Mouse (Mus musculus) hindbrain, embryonic 13.5 days (tissue): ENCODE data around the gene Aoc1. TPM values are rescaled to one million over a fixed set of nuclear protein-coding genes. Genes with fewer than 3 reads are reported as not detected.

Experiments used
- ATAC-seq: fragments of 200-750 bp; cut with Nextera tagmentation; 2 replicates; pipeline ENCODE4 v1.8.0; 2017; ENCODE audit warnings: moderate TSS enrichment; ENCODE audit not compliant: low FRiP score
- H3K27ac ChIP-seq: fragments of 300-500 bp; sonication (generic); 2 replicates; pipeline ENCODE4 v1.5.1; 2015; ENCODE audit warnings: inconsistent platforms, mild to moderate bottlenecking, moderate library complexity
- H3K27me3 ChIP-seq: fragments of 300-500 bp; sonication (generic); 2 replicates; pipeline ENCODE4 v1.6.1; 2015; ENCODE audit warnings: mild to moderate bottlenecking, inconsistent platforms
- H3K36me3 ChIP-seq: fragments of 300-500 bp; sonication (generic); 2 replicates; pipeline ENCODE4 v1.6.1; 2015; ENCODE audit warnings: mild to moderate bottlenecking, inconsistent platforms
- H3K4me1 ChIP-seq: fragments of 300-500 bp; sonication (generic); replicated peaks from 2 replicates; pipeline ENCODE4 v1.6.1; 2015; ENCODE audit warnings: inconsistent platforms
- H3K4me2 ChIP-seq: fragments of 300-500 bp; sonication (generic); 2 replicates; pipeline ENCODE4 v1.6.1; 2015; ENCODE audit warnings: inconsistent platforms, mild to moderate bottlenecking, moderate library complexity
- H3K4me3 ChIP-seq: fragments of 300-500 bp; sonication (generic); 2 replicates; pipeline ENCODE4 v1.5.1; 2015; ENCODE audit warnings: mild to moderate bottlenecking, inconsistent platforms
- H3K9ac ChIP-seq: fragments of 300-500 bp; sonication (generic); 2 replicates; pipeline ENCODE4 v1.6.1; 2015; ENCODE audit warnings: mild to moderate bottlenecking, inconsistent platforms
- H3K9me3 ChIP-seq: fragments of 300-500 bp; sonication (generic); 2 replicates; pipeline ENCODE4 v1.6.1; 2016; ENCODE audit warnings: inconsistent platforms
- WGBS: fragments of 180-500 bp; shearing (Covaris S2); methylation state at CpG from one replicate; pipeline ENCODE4 v1.1.7; 2015; 5-methylcytosine and 5-hydroxymethylcytosine counted together
- polyA plus RNA-seq: library from polyadenylated mRNA; unstranded; fragments of >200 nt; fragmentation: Nextera tagmentation; extraction: Ambion mirVana; gene quantifications from 2 replicates; pipeline ENCODE4 v1.2.1, GENCODE M21; 2015

Aoc1 gene
- polyA plus RNA-seq, 1 experiment from 2014 or later = not detected

DNA sequence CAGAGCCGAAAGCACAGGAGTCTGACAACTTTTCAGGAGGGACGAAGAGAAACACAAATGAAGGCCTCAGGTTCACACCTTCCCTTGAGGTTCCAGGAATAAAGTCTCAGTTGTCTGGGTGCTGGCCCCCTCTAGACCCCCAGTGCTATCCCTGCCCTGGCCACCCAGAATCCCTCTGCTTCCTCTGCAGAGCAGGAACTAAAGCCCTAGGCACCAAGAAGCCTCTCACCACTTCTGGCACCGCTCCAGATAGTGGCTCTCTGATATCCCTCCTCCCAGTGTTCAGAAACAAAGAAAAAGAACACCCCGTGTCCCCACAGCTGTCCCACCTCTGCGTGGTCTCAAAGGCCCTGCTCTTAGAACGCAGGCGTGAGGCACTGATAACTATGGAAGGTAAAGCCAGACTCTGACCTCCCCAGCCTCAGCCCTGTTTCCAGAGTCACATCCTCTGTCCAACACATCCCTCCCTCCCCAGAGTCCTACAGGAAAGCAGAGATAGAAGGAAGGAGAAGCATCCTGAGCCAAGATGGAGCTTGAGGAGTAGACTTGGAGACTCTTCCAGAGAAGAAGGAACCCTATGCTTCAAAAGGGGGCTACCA lies 32.2 kb upstream of the Aoc1 start, which contains the start of gene Tmem176a:
Gene Tmem176a, plus strand, starts transcription at position 549 of the 599 bp plus-strand sequence.
- WGBS = 36% methylated on average over 7 of the region's 7 CpGs
- peak within 1 kb of the TSS; percentile 85 for H3K27ac ChIP-seq
- peak within 1 kb of the TSS; percentile 59 for H3K4me2 ChIP-seq
- no peaks in the 10 kb centered on the region for H3K9me3 ChIP-seq
- peak within 1 kb of the TSS; percentile 38 for H3K4me3 ChIP-seq
- H3K27me3 ChIP-seq = no peaks in the 10 kb centered on the region
- peak within 1 kb of the TSS; percentile 68 for H3K9ac ChIP-seq
- peaks cover 10% of the 10 kb centered on the region; the same call in 1 of the 2 replicates for H3K36me3 ChIP-seq
- ATAC-seq = peak; percentile 57
- peaks cover 47% of the 10 kb centered on the region for H3K4me1 ChIP-seq

DNA sequence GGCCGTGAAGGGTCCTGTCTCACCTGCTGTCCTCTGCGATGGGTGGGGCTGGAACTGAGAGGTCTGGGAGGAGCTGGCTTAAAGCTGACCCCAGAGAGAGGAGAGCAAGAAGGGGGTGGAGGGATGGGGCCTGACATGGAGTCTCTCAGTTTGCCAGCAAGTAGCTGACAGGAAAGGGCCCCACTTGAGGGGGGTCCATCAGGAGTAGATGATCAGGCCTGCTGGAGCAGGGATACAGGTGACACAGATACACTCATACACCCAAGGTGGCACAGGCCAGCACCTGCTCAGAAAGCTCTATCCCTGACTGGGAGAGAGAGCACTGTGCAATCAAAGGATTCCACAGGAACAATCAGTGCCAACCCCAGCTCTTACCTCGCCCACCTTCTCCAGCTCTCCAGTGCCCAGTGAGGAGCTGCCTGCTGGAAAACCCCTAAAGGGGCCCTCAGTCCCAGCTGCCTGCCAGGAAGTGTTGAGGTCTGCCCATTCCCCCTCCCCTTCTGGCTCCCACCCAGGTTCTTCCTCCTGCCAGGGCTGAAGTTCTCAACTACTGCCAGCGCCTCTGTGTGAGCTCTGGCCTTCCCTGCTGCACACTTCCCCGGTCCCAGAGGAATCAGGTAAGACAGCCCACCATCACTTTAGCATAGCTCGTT lies 31.6 kb upstream of the Aoc1 start, which contains the start of gene Tmem176b:
Gene Tmem176b, minus strand, starts transcription at position 524 of the 653 bp plus-strand sequence.
- Histone ChIP-seq H3K4me1 (peaks cover 47% of the 10 kb centered on the region), H3K27me3 (no peaks in the 10 kb centered on the region), H3K9me3 (no peaks in the 10 kb centered on the region), H3K27ac (peak within 1 kb of the TSS; percentile 85), H3K36me3 (0 out of 2 replicates have a peak, but pooled peaks cover 5% of the 10 kb centered on the region), H3K4me3 (peak within 1 kb of the TSS; percentile 38), H3K4me2 (peak within 1 kb of the TSS; percentile 59), H3K9ac (peak within 1 kb of the TSS; percentile 68)
- WGBS = 9% methylated on average over 6 of the region's 6 CpGs
- peak; percentile 90 for ATAC-seq

DNA sequence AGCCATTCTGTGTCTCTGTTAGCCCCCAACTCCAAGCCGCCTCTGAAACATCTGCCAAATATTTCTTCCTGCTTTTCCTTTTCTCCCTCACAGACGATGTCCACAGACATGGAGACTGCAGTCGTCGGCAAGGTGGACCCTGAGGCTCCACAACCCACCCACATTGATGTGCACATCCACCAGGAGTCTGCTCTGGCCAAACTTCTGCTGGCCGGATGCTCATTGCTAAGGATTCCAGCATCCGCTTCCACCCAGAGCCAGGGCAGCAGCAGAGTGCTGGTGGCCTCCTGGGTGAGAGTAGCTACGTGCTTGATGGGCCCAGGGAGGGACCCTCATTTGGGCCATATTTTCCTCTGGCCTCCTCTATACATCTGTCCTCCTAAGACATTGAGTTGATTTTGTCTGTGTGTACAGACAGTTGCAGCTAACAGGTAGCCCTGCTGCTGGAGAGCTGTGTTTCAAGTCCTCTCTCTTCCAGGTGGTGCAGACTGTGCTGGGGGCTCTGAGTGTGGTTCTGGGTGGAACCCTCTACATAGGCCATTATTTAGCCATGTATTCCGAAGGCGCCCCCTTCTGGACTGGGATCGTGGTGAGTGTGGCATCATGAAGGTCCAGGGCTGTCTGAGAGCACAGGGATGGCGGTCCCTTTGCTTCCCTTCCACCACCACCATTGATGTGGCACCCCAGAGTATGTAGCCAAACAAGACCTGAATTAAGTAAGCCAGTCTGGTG lies 30.4 kb upstream of the Aoc1 start:
- peaks cover 47% of the 10 kb centered on the region for H3K4me1 ChIP-seq
- H3K9me3 ChIP-seq = no peaks in the 10 kb centered on the region
- WGBS = 72% methylated on average over 11 of the region's 11 CpGs
- H3K4me2 ChIP-seq = peak overlapping the region; percentile 59
- no peaks in the 10 kb centered on the region for H3K27me3 ChIP-seq
- 0 out of 2 replicates have a peak overlapping the region, but pooled peaks have one; percentile 85 for H3K27ac ChIP-seq
- no peak overlapping the region for H3K4me3 ChIP-seq
- ATAC-seq = no peak
- peak overlapping the region; percentile 68; the same call in 1 of the 2 replicates for H3K9ac ChIP-seq
- H3K36me3 ChIP-seq = 0 out of 2 replicates have a peak, but pooled peaks cover 3% of the 10 kb centered on the region

DNA sequence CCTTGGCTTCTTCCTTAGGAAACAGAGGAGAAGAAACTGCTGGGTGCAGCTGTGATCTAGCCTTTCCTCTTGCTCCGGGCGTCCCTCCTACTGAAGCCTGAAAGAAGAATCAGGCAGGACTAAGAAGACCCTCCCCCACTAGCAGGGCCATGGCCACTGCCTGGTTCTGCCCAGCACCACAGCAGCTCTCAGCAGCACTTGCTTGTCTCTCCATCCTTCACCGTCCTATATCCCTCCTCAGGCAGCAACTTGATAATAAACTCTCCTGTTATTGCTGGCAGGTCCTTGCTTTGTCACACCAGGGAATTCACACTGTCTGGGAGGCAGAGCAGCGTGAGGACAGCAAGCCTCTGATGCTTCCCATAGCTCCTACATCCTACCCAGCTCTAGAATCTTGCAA lies 27.6 kb upstream of the Aoc1 start:
- no peak for ATAC-seq
- H3K4me2 ChIP-seq = no peak overlapping the region
- H3K9me3 ChIP-seq = no peaks in the 10 kb centered on the region
- no peaks in the 10 kb centered on the region for H3K27me3 ChIP-seq
- WGBS = 66% methylated on average over 4 of the region's 4 CpGs
- no peaks in the 10 kb centered on the region for H3K36me3 ChIP-seq
- no peak overlapping the region for H3K9ac ChIP-seq
- H3K27ac ChIP-seq = no peak overlapping the region
- no peak overlapping the region for H3K4me3 ChIP-seq
- peaks cover 26% of the 10 kb centered on the region for H3K4me1 ChIP-seq

DNA sequence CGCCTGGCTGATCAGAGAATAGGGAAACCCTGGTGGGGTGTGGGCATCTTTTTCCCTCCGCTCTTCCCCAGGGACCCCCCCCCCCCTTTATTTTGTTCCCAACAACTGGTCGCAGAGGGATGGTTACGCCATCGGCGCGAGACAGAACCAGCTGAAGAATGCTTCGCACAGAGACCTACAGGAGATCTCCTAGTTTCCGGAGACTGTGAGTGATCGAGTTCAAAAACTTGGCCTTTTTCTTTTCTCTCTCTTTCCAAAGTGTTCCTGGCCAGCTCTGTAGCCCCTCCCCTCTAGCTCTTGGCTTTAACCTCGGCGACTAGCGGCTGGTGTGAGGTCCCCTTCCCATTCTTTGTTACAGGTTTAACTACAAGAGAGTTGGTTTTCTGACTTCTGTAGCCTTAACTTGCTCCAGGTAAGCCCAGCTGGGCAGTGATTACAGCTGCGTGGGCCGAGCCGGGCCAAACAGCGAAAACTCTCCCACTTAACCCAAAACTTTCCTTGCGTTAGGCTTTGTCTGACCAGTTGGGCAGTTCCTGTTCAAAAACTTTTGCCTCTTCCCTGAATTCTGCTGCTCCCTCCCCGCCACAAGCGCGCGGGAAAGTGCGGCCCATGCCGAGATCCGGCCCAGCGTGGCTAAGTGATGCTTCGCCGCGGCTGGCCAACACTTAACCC lies 20.7 kb upstream of the Aoc1 start:
- peak; percentile 32; the same call in 1 of the 2 replicates for ATAC-seq
- peak overlapping the region; percentile 24; the same call in 1 of the 2 replicates for H3K9ac ChIP-seq
- 1% methylated on average over 29 of the region's 29 CpGs for WGBS

DNA sequence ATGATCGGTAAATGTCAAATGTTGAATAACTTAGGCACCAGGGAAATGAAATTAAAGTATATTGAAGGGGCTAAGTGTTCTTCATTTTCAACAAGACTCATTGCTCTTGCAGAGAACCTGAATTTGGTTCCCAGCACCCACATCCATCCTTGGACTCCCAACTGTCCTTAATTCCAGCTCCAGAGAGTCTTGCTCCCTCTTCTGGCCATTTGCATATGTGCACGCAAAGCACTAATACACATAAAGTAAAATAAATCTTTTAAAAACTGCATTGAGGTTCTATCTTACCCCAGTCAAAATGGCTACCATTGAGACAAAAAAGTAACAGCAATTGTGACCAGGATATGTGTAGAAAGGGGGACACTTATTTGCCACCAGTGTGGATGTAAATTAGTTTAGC lies 18.5 kb upstream of the Aoc1 start:
- no peaks in the 10 kb centered on the region for H3K9me3 ChIP-seq
- no peak for ATAC-seq

More for the DNA sequence above, 20.7 kb upstream of the Aoc1 start:
- H3K4me2 ChIP-seq = peak overlapping the region; percentile 62
- no peaks in the 10 kb centered on the region for H3K36me3 ChIP-seq
- peak overlapping the region; percentile 37 for H3K4me3 ChIP-seq
- no peak overlapping the region for H3K27ac ChIP-seq
- no peaks in the 10 kb centered on the region for H3K27me3 ChIP-seq
- peaks cover 6% of the 10 kb centered on the region for H3K4me1 ChIP-seq
- H3K9me3 ChIP-seq = no peaks in the 10 kb centered on the region

DNA sequence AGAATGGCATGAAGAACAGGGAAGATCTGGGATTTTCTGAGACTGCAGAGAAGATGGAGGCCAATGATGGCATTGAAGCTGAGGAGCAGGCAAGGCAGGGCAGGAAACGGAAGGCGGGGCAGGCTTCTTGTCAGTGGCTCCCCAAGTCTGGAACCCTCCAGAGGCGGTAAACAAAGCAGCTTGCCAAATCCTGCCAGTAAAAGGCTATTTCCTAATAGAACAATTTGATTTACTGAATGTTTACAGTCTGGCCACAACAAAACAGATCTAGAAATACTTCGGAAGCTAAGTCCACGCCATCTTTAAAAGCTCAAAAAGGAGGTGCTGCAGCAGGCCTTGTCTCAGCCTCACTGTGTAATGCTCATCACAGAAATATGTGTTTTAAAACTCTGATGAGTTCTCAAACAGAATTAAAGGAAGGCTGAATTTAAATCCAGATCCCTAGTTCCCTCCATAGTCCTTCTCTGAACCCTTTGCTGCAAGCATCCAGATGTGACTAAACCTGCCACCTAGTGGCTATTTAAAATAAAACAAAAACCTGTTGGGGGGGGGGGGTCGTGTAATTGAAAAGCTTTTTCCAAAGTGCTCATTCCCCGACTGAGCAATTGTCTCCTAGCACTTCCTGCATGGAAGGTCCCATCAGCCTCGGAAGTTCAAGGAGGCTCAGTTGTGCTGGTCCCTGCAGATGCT lies 14.9 kb upstream of the Aoc1 start:
- Histone ChIP-seq H3K27me3 (0 out of 2 replicates have a peak, but pooled peaks cover 3% of the 10 kb centered on the region), H3K9ac (no peak overlapping the region), H3K9me3 (no peaks in the 10 kb centered on the region), H3K27ac (no peak overlapping the region), H3K36me3 (no peaks in the 10 kb centered on the region), H3K4me2 (no peak overlapping the region), H3K4me3 (no peak overlapping the region), H3K4me1 (no peaks in the 10 kb centered on the region)
- WGBS = 57% methylated on average over 8 of the region's 8 CpGs
- ATAC-seq = no peak

More for the DNA sequence above, 18.5 kb upstream of the Aoc1 start:
- Histone ChIP-seq H3K4me3 (no peak overlapping the region), H3K4me2 (no peak overlapping the region), H3K9ac (no peak overlapping the region), H3K27me3 (no peaks in the 10 kb centered on the region), H3K4me1 (peaks cover 6% of the 10 kb centered on the region), H3K27ac (no peak overlapping the region), H3K36me3 (no peaks in the 10 kb centered on the region)
- 98% methylated on average over 2 of the region's 2 CpGs for WGBS

DNA sequence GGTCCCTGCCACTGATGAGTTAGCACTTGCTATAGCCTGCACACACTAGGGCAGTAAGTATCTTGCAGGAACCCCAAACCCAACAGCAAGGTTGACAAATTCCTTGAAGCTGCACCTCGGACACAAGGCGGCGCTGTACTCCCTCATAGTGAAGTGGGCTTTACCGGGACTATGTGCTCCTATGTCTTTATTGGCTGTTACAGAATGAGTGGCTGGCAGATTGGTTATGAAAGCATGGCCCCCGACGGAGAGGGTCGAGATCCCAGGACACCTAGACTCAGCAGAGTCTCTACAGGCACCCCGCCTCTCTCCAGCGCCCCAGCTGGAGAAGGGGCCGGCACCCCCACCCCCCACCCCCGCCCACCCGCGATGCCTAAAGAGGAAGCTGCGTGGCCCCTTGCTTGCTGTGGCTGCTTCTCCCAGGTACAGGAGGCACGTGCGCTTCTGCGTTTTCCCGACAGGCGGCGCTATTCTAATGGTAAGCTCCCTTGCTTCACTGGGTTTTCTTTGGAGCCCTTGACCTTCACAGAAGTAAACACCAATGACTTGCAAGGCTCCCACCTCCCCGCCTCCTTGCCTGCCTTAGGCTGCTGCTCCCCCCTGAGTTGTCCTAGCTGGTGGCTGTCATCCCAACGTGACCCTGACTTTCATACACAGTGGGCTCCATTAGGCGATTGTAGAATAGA lies 12.4 kb upstream of the Aoc1 start:
- no peak overlapping the region for H3K4me3 ChIP-seq

DNA sequence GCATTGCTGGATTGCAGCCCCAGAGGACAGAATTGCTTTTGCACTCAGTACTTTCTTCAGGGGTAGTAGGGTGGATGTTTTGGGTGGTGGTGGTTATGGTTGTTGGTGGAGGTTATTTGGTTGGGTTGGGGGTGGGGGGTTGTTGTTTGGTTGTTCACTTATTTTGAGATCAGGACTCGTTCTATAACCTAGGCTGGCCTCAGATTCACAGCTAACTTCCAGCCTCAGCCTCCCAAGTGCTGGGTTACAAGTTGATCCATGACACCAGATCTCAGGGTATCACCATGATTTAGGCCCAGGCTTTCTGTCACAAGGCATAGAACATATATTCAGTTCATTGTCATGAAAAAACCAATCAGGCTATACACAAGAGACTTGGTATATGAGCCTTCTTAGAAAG lies 11.8 kb upstream of the Aoc1 start:
- Histone ChIP-seq H3K4me1 (no peaks in the 10 kb centered on the region), H3K9me3 (no peaks in the 10 kb centered on the region), H3K4me2 (no peak overlapping the region), H3K4me3 (no peak overlapping the region), H3K9ac (no peak overlapping the region), H3K36me3 (no peaks in the 10 kb centered on the region), H3K27me3 (peaks cover 15% of the 10 kb centered on the region), H3K27ac (no peak overlapping the region)
- WGBS = 82% methylated on average over 1 of the region's 1 CpGs
- ATAC-seq = no peak

More for the DNA sequence above, 12.4 kb upstream of the Aoc1 start:
- no peaks in the 10 kb centered on the region for H3K36me3 ChIP-seq
- peak overlapping the region; percentile 39 for H3K4me2 ChIP-seq
- 0 out of 2 replicates have a peak, but pooled peaks have one; percentile 54 for ATAC-seq
- no peaks in the 10 kb centered on the region for H3K9me3 ChIP-seq
- WGBS = 14% methylated on average over 23 of the region's 23 CpGs
- H3K27ac ChIP-seq = no peak overlapping the region
- H3K9ac ChIP-seq = 0 out of 2 replicates have a peak overlapping the region, but pooled peaks have one; percentile 29
- H3K27me3 ChIP-seq = peaks cover 15% of the 10 kb centered on the region
- H3K4me1 ChIP-seq = no peaks in the 10 kb centered on the region

DNA sequence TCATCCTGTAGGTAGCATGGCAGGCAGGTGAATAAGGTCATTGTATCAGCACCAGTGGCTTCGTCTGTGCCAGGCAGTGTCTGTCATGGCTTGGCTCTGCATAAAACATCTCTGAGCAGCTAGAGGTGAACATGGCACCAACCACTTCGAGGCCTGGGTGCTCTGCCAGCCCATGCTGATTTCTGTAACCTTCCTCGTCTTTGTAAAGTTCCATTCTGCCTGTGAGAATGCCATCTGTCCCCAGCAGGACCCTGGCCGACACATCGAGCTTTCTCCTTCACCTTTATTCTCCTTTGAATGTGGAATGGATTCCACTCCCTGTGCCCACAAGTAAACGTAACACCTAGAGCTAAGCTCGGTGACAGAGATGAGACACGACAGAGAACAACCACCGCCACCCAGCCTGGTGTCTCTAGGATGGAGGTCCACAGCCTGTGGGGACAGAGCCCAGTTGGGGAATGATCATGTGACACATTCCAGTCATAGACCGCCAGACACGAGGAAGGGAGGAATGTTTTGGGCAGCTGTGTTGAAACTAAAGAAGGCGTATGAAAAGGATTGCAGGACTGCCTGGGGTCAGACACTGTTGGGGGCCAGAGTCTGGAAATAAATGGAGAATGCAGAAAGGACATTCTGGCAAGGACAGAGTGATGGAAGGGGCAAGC lies 10.9 kb upstream of the Aoc1 start:
- Histone ChIP-seq H3K9me3 (no peaks in the 10 kb centered on the region), H3K4me2 (no peak overlapping the region), H3K4me3 (no peak overlapping the region), H3K36me3 (no peaks in the 10 kb centered on the region), H3K27ac (no peak overlapping the region), H3K9ac (no peak overlapping the region), H3K4me1 (no peaks in the 10 kb centered on the region), H3K27me3 (peaks cover 15% of the 10 kb centered on the region)
- no peak for ATAC-seq
- WGBS = 66% methylated on average over 12 of the region's 12 CpGs
